Mouse (Mus musculus) stomach, embryonic 16.5 days (tissue): ENCODE results near the gene 1700029F12Rik. TPM values are rescaled to one million over a fixed set of nuclear protein-coding genes. Genes with fewer than 3 reads are reported as not detected.

Experiments used
- ATAC-seq: fragments of 200-750 bp; cut with Nextera tagmentation; 2 replicates; pipeline ENCODE4 v1.8.0; 2017; ENCODE audit warnings: moderate number of reproducible peaks, moderate TSS enrichment; ENCODE audit not compliant: insufficient read depth, low FRiP score
- H3K27ac ChIP-seq: fragments of 300-500 bp; sonication (generic); 2 replicates; pipeline ENCODE4 v1.5.1; 2014; ENCODE audit warnings: low read length
- H3K27me3 ChIP-seq: fragments of 300-500 bp; sonication (generic); 2 replicates; pipeline ENCODE4 v1.6.1; 2014; ENCODE audit warnings: low read length, control low read depth, mixed read lengths; ENCODE audit not compliant: control insufficient read depth, insufficient read depth
- H3K36me3 ChIP-seq: fragments of 300-500 bp; sonication (generic); 2 replicates; pipeline ENCODE4 v1.6.1; 2014; ENCODE audit warnings: low read length; ENCODE audit not compliant: control insufficient read depth, insufficient read depth
- H3K4me1 ChIP-seq: fragments of 300-500 bp; sonication (generic); 2 replicates; pipeline ENCODE4 v1.6.1; 2014; ENCODE audit warnings: low read length, control low read depth, mixed read lengths; ENCODE audit not compliant: control insufficient read depth, insufficient read depth
- H3K4me2 ChIP-seq: fragments of 300-500 bp; sonication (generic); 2 replicates; pipeline ENCODE4 v1.6.1; 2014; ENCODE audit warnings: low read depth, low read length, mixed read lengths
- H3K4me3 ChIP-seq: fragments of 300-500 bp; sonication (generic); replicated peaks from 2 replicates; pipeline ENCODE4 v1.5.1; 2014; ENCODE audit warnings: mild to moderate bottlenecking, low read length
- H3K9ac ChIP-seq: fragments of 300-500 bp; sonication (generic); 2 replicates; pipeline ENCODE4 v1.6.1; 2014; ENCODE audit warnings: low read length
- H3K9me3 ChIP-seq: fragments of 300-500 bp; sonication (generic); replicated peaks from 2 replicates; pipeline ENCODE4 v1.6.1; 2016; ENCODE audit warnings: low read length, control low read depth; ENCODE audit not compliant: control insufficient read depth
- WGBS: fragments of 180-500 bp; shearing (Covaris S2); extraction: QIAGEN DNeasy Blood & Tissue Kit; methylation state at CpG from one replicate; pipeline ENCODE4 v1.1.7; 2014; 5-methylcytosine and 5-hydroxymethylcytosine counted together
- polyA plus RNA-seq: library from polyadenylated mRNA; unstranded; fragments of >200 nt; fragmentation: Nextera tagmentation; extraction: Ambion mirVana; gene quantifications from 2 replicates; pipeline ENCODE4 v1.2.1, GENCODE M21; 2015

Gene 1700029F12Rik
- polyA plus RNA-seq, 1 experiment from 2014 or later, result not detected

- H3K4me2 ChIP-seq, result no peak overlapping the region
- H3K9me3 ChIP-seq, result no peaks in the 10 kb centered on the region
- H3K4me3 ChIP-seq, result no peak overlapping the region
- no peaks in the 10 kb centered on the region for H3K36me3 ChIP-seq
- H3K9ac ChIP-seq, result no peak overlapping the region
- no peaks in the 10 kb centered on the region for H3K4me1 ChIP-seq
- H3K27ac ChIP-seq, result no peak overlapping the region
- H3K27me3 ChIP-seq, result no peaks in the 10 kb centered on the region
- ATAC-seq, result no peak
- 69% methylated on average over 8 of the region's 8 CpGs for WGBS
Measured at GRCm38 (mm10) chr13:97053844-97054243, 19.7 kb upstream of the 1700029F12Rik start.

- no peaks in the 10 kb centered on the region for H3K27me3 ChIP-seq
- no peak overlapping the region for H3K4me3 ChIP-seq
- H3K4me1 ChIP-seq, result no peaks in the 10 kb centered on the region
- no peak overlapping the region for H3K27ac ChIP-seq
- H3K36me3 ChIP-seq, result no peaks in the 10 kb centered on the region
- ATAC-seq, result no peak
- no peak overlapping the region for H3K4me2 ChIP-seq
- H3K9me3 ChIP-seq, result no peaks in the 10 kb centered on the region
- H3K9ac ChIP-seq, result no peak overlapping the region
- WGBS, result 13% methylated on average over 11 of the region's 11 CpGs
Measured at GRCm38 (mm10) chr13:97052667-97053066, 18.5 kb upstream of the 1700029F12Rik start.

- WGBS, result 76% methylated on average over 6 of the region's 6 CpGs
- no peak for ATAC-seq
Measured at GRCm38 (mm10) chr13:97051158-97051557, 17.0 kb upstream of the 1700029F12Rik start.

GRCm38 (mm10) chr13:97030075-97030474 is 4.1 kb downstream of the 1700029F12Rik start:
- Histone ChIP-seq H3K4me2 (no peak overlapping the region), H3K4me1 (no peaks in the 10 kb centered on the region), H3K9ac (no peak overlapping the region), H3K27ac (no peak overlapping the region), H3K27me3 (no peaks in the 10 kb centered on the region), H3K9me3 (no peaks in the 10 kb centered on the region), H3K36me3 (no peaks in the 10 kb centered on the region), H3K4me3 (no peak overlapping the region)
- ATAC-seq, result no peak
- WGBS, result 85% methylated on average over 13 of the region's 13 CpGs

More at GRCm38 (mm10) chr13:97051158-97051557, 17.0 kb upstream of the 1700029F12Rik start:
- no peak overlapping the region for H3K27ac ChIP-seq
- no peak overlapping the region for H3K4me2 ChIP-seq
- no peaks in the 10 kb centered on the region for H3K4me1 ChIP-seq
- H3K9ac ChIP-seq, result no peak overlapping the region
- H3K27me3 ChIP-seq, result no peaks in the 10 kb centered on the region
- H3K36me3 ChIP-seq, result no peaks in the 10 kb centered on the region
- H3K4me3 ChIP-seq, result no peak overlapping the region
- no peaks in the 10 kb centered on the region for H3K9me3 ChIP-seq

GRCm38 (mm10) chr13:97021906-97022305 is 12.3 kb downstream of the 1700029F12Rik start:
- H3K9ac ChIP-seq, result no peak overlapping the region
- WGBS, result 32% methylated on average over 4 of the region's 4 CpGs
- H3K36me3 ChIP-seq, result no peaks in the 10 kb centered on the region
- H3K27ac ChIP-seq, result no peak overlapping the region
- no peaks in the 10 kb centered on the region for H3K9me3 ChIP-seq
- no peak overlapping the region for H3K4me3 ChIP-seq
- ATAC-seq, result no peak
- no peaks in the 10 kb centered on the region for H3K27me3 ChIP-seq
- H3K4me1 ChIP-seq, result no peaks in the 10 kb centered on the region
- no peak overlapping the region for H3K4me2 ChIP-seq

- H3K36me3 ChIP-seq, result no peaks in the 10 kb centered on the region
- H3K4me1 ChIP-seq, result no peaks in the 10 kb centered on the region
- no peak overlapping the region for H3K9ac ChIP-seq
- no peak overlapping the region for H3K4me2 ChIP-seq
- ATAC-seq, result no peak
- H3K9me3 ChIP-seq, result no peaks in the 10 kb centered on the region
- H3K27me3 ChIP-seq, result no peaks in the 10 kb centered on the region
- 70% methylated on average over 5 of the region's 5 CpGs for WGBS
- H3K27ac ChIP-seq, result no peak overlapping the region
- no peak overlapping the region for H3K4me3 ChIP-seq
Measured at GRCm38 (mm10) chr13:97020122-97020521, 14.0 kb downstream of the 1700029F12Rik start.

GRCm38 (mm10) chr13:97017711-97018110 is 16.5 kb downstream of the 1700029F12Rik start:
- no peak overlapping the region for H3K27ac ChIP-seq
- ATAC-seq, result no peak
- no peaks in the 10 kb centered on the region for H3K4me1 ChIP-seq
- H3K36me3 ChIP-seq, result no peaks in the 10 kb centered on the region
- H3K4me2 ChIP-seq, result no peak overlapping the region
- H3K27me3 ChIP-seq, result no peaks in the 10 kb centered on the region
- H3K9me3 ChIP-seq, result no peaks in the 10 kb centered on the region
- 78% methylated on average over 3 of the region's 3 CpGs for WGBS
- no peak overlapping the region for H3K9ac ChIP-seq
- no peak overlapping the region for H3K4me3 ChIP-seq

GRCm38 (mm10) chr13:97014366-97014765 is 19.8 kb downstream of the 1700029F12Rik start:
- WGBS, result 79% methylated on average over 4 of the region's 4 CpGs
- Histone ChIP-seq H3K27me3 (no peaks in the 10 kb centered on the region), H3K4me1 (no peaks in the 10 kb centered on the region), H3K4me3 (no peak overlapping the region), H3K36me3 (no peaks in the 10 kb centered on the region), H3K9me3 (no peaks in the 10 kb centered on the region), H3K4me2 (no peak overlapping the region), H3K9ac (no peak overlapping the region), H3K27ac (no peak overlapping the region)
- ATAC-seq, result no peak

GRCm38 (mm10) chr13:97008266-97009153 is 25.7 kb downstream of the 1700029F12Rik start:
- Histone ChIP-seq H3K9ac (peak overlapping the region; percentile 65), H3K36me3 (no peaks in the 10 kb centered on the region), H3K9me3 (no peaks in the 10 kb centered on the region), H3K27me3 (no peaks in the 10 kb centered on the region), H3K27ac (no peak overlapping the region), H3K4me2 (peak overlapping the region; percentile 75), H3K4me3 (peak overlapping the region; percentile 48), H3K4me1 (peaks cover 3% of the 10 kb centered on the region; the same call in 1 of the 2 replicates)
- peak; percentile 60; the same call in 1 of the 2 replicates for ATAC-seq
- WGBS, result 1% methylated on average over 19 of the region's 19 CpGs
